Mouse (Mus musculus) small intestine, adult 2 months (tissue): ENCODE measurements at regions not wholly inside any gene's neighbourhood (a gene's known extent, or its start where the extent isn't known, plus 50 kb on each side); places are given as distances from the start of the nearest gene placed in this dataset.

ENCODE experiments used
- H3K27ac ChIP-seq: fragments of 200-500 bp; 2 replicates; pipeline ENCODE4 v1.5.1; 2012; ENCODE audit warnings: low read depth, low read length, control low read depth, inconsistent platforms; ENCODE audit not compliant: insufficient read depth
- H3K27me3 ChIP-seq: fragments of 200-500 bp; 2 replicates; pipeline ENCODE4 v1.6.1; 2012; ENCODE audit warnings: mild to moderate bottlenecking, moderate library complexity, low read length, inconsistent platforms; ENCODE audit not compliant: control insufficient read depth, insufficient read depth
- H3K36me3 ChIP-seq: fragments of 200-500 bp; 2 replicates; pipeline ENCODE4 v1.6.1; 2012; ENCODE audit warnings: mild to moderate bottlenecking, low read length, control low read depth, inconsistent platforms; ENCODE audit not compliant: control insufficient read depth, insufficient read depth
- H3K4me1 ChIP-seq: fragments of 200-500 bp; 2 replicates; pipeline ENCODE4 v1.6.1; 2012; ENCODE audit warnings: low read length, inconsistent platforms, mixed read lengths; ENCODE audit not compliant: control insufficient read depth, insufficient read depth, insufficient read length
- H3K4me3 ChIP-seq: fragments of 200-500 bp; 2 replicates; pipeline ENCODE4 v1.5.1; 2012; ENCODE audit warnings: low read depth, mild to moderate bottlenecking, control low read depth, inconsistent platforms, low read length, moderate library complexity
- CTCF ChIP-seq: fragments of 200-500 bp; IDR thresholded peaks from 2 replicates; pipeline ENCODE4 v1.5.1; 2012; ENCODE audit warnings: low read depth, mild to moderate bottlenecking, control low read depth, inconsistent platforms, low read length, moderate library complexity, mixed read lengths; ENCODE audit not compliant: insufficient replicate concordance, insufficient read length; ENCODE audit errors: extremely low read depth
- POLR2A ChIP-seq: fragments of 200-500 bp; IDR thresholded peaks from 2 replicates; pipeline ENCODE4 v1.6.1; 2012; ENCODE audit warnings: low read depth, mild to moderate bottlenecking, control low read depth, inconsistent platforms, low read length, moderate library complexity
- WGBS: fragments of 180-500 bp; shearing (Covaris S2); methylation state at CpG from one replicate; pipeline ENCODE4 v1.1.7; 2018; 5-methylcytosine and 5-hydroxymethylcytosine counted together

GRCm38 (mm10) chr7:130015375-130016014, 423.8 kb downstream of the Wdr11 start:
- no peak overlapping the region for H3K27ac ChIP-seq
- no peaks in the 10 kb centered on the region for H3K36me3 ChIP-seq
- no peaks in the 10 kb centered on the region for H3K27me3 ChIP-seq
- no peaks in the 10 kb centered on the region for H3K4me1 ChIP-seq
- no peak overlapping the region for H3K4me3 ChIP-seq
- TF ChIP-seq CTCF = no peak
- TF ChIP-seq POLR2A = no peak
- 69% methylated on average over 5 of the region's 5 CpGs for WGBS

GRCm38 (mm10) chr7:130016015-130016874, 424.6 kb downstream of the Wdr11 start:
- WGBS = 75% methylated on average over 17 of the region's 17 CpGs
- Histone ChIP-seq H3K4me1 (no peaks in the 10 kb centered on the region), H3K27ac (no peak overlapping the region), H3K36me3 (no peaks in the 10 kb centered on the region), H3K27me3 (no peaks in the 10 kb centered on the region), H3K4me3 (no peak overlapping the region)
- TF ChIP-seq CTCF (no peak), POLR2A (no peak)

GRCm38 (mm10) chr7:130018891-130019290, 427.2 kb downstream of the Wdr11 start:
- no peak overlapping the region for H3K4me3 ChIP-seq
- H3K4me1 ChIP-seq = no peaks in the 10 kb centered on the region
- TF ChIP-seq POLR2A (no peak), CTCF (no peak)
- H3K27me3 ChIP-seq = no peaks in the 10 kb centered on the region
- 76% methylated on average over 4 of the region's 4 CpGs for WGBS
- no peak overlapping the region for H3K27ac ChIP-seq
- H3K36me3 ChIP-seq = no peaks in the 10 kb centered on the region

GRCm38 (mm10) chr7:130028945-130029344, 437.3 kb downstream of the Wdr11 start:
- Histone ChIP-seq H3K27me3 (no peaks in the 10 kb centered on the region), H3K36me3 (no peaks in the 10 kb centered on the region)
- TF ChIP-seq POLR2A = no peak
- no peak for TF ChIP-seq CTCF

GRCm38 (mm10) chr7:130030711-130031110, 439.0 kb downstream of the Wdr11 start:
- Histone ChIP-seq H3K4me3 (no peak overlapping the region), H3K27ac (no peak overlapping the region), H3K36me3 (no peaks in the 10 kb centered on the region), H3K4me1 (no peaks in the 10 kb centered on the region), H3K27me3 (no peaks in the 10 kb centered on the region)
- 86% methylated on average over 4 of the region's 4 CpGs for whole genome bisulfite sequencing
- TF ChIP-seq POLR2A (no peak), CTCF (no peak)

More at GRCm38 (mm10) chr7:130028945-130029344, 437.3 kb downstream of the Wdr11 start:
- H3K27ac ChIP-seq = no peak overlapping the region
- H3K4me1 ChIP-seq = no peaks in the 10 kb centered on the region
- no peak overlapping the region for H3K4me3 ChIP-seq

GRCm38 (mm10) chr7:130036235-130036634, 444.6 kb downstream of the Wdr11 start:
- H3K27me3 ChIP-seq = no peaks in the 10 kb centered on the region
- TF ChIP-seq POLR2A = no peak
- no peak for TF ChIP-seq CTCF
- H3K4me3 ChIP-seq = no peak overlapping the region
- 84% methylated on average over 5 of the region's 5 CpGs for WGBS
- H3K27ac ChIP-seq = no peak overlapping the region
- no peaks in the 10 kb centered on the region; the same call in 1 of the 2 replicates for H3K4me1 ChIP-seq
- no peaks in the 10 kb centered on the region for H3K36me3 ChIP-seq

GRCm38 (mm10) chr7:130036845-130037572, 445.3 kb downstream of the Wdr11 start:
- TF ChIP-seq CTCF = no peak
- no peak for TF ChIP-seq POLR2A
- H3K36me3 ChIP-seq = no peaks in the 10 kb centered on the region
- H3K4me3 ChIP-seq = no peak overlapping the region
- 86% methylated on average over 8 of the region's 8 CpGs for whole genome bisulfite sequencing
- no peaks in the 10 kb centered on the region for H3K27me3 ChIP-seq
- peaks cover 4% of the 10 kb centered on the region; the same call in 1 of the 2 replicates for H3K4me1 ChIP-seq
- H3K27ac ChIP-seq = peak overlapping the region; percentile 72
